Mouse (Mus musculus): ENCODE data around the gene Myoz1. TPM values are rescaled to one million over a fixed set of nuclear protein-coding genes. Genes with fewer than 3 reads are reported as not detected.

Gene Myoz1
- total and polyA plus RNA-seq, 3 experiments: 1.7 to 2.6 (median 2.4) TPM

GRCm38 (mm10) chr14:20651000-20651399, 5.3 kb downstream of the Myoz1 start:
- H3K36me3 ChIP-seq (replicated peaks in 1 of 2; ENCODE audit: control insufficient read depth in 1 of 2, insufficient read depth in 1 of 2, low read length in 1 of 2): no peaks in the 10 kb centered on the region
- H3K79me2 ChIP-seq (replicated peaks; ENCODE audit: control insufficient read depth, extremely low read depth, insufficient read depth, poor library complexity, severe bottlenecking): no peaks in the 10 kb centered on the region
- no peak overlapping the region for H3K27ac ChIP-seq (ENCODE audit: insufficient read depth, low read depth)
- H3K4me3 ChIP-seq (replicated peaks in 1 of 3; ENCODE audit: low read depth in 2 of 3, low read length in 2 of 3, poor library complexity in 1 of 3): no peak overlapping the region
- H3K9ac ChIP-seq (ENCODE audit: insufficient read depth, low read depth): no peak overlapping the region
- H3K4me1 ChIP-seq (ENCODE audit: control insufficient read depth in 1 of 2, insufficient read depth in 2 of 2): peaks cover 2 to 16% of the 10 kb centered on the region in 2 experiments; a peak in 3 of 4 replicates
- DNase-seq (ENCODE audit: extremely low read depth): no peak
- no peaks in the 10 kb centered on the region for H3K9me3 ChIP-seq (replicated peaks; ENCODE audit: low read length)
- H3K27me3 ChIP-seq (replicated peaks): no peaks in the 10 kb centered on the region
- TF ChIP-seq USF1 (IDR thresholded peaks at IDR 0.05; ENCODE audit: low read depth, low read length) (no peak), RCOR1 (conservative IDR thresholded peaks at IDR 0.05; ENCODE audit: low read depth, low read length) (no peak), PAX5 (IDR thresholded peaks at IDR 0.05; ENCODE audit: low read length) (no peak), IRF4 (IDR thresholded peaks at IDR 0.05; ENCODE audit: low read depth, low read length) (no peak), E2F4 (IDR thresholded peaks at IDR 0.05; ENCODE audit: insufficient replicate concordance, low read depth, low read length) (no peak), NRF1 (IDR thresholded peaks at IDR 0.05; ENCODE audit: low read depth, low read length) (no peak), TCF12 (IDR thresholded peaks at IDR 0.05; ENCODE audit: low read depth, low read length) (no peak)
- no peak overlapping the region for H3K4me2 ChIP-seq (ENCODE audit: insufficient read depth, low read depth, poor library complexity, severe bottlenecking)
- in situ Hi-C loops (cut with MboI; ENCODE audit: low pct_ligation_motif_present, low pct_unique_long_range_greater_than_20kb, low sequenced_read_pairs): no loop called here
- dilution Hi-C loops (cut with MboI; ENCODE audit: extremely low pct_ligation_motif_present, extremely low pct_unique_long_range_greater_than_20kb, low sequenced_read_pairs): no loop called here

GRCm38 (mm10) chr14:20646381-20646780, 10.0 kb downstream of the Myoz1 start:
- dilution Hi-C loops (cut with MboI; ENCODE audit: extremely low pct_ligation_motif_present, extremely low pct_unique_long_range_greater_than_20kb, low sequenced_read_pairs) (no loop called here), in situ Hi-C loops (cut with MboI; ENCODE audit: low pct_ligation_motif_present, low pct_unique_long_range_greater_than_20kb, low sequenced_read_pairs) (no loop called here)
- Histone ChIP-seq H3K27ac (ENCODE audit: insufficient read depth, low read depth) (no peak overlapping the region), H3K9me3 (replicated peaks; ENCODE audit: low read length) (no peaks in the 10 kb centered on the region), H3K36me3 (replicated peaks in 1 of 2; ENCODE audit: control insufficient read depth in 1 of 2, insufficient read depth in 1 of 2, low read length in 1 of 2) (peaks cover 0 to 5% of the 10 kb centered on the region in 2 experiments), H3K4me2 (ENCODE audit: insufficient read depth, low read depth, poor library complexity, severe bottlenecking) (no peak overlapping the region), H3K27me3 (replicated peaks) (no peaks in the 10 kb centered on the region), H3K4me3 (replicated peaks in 1 of 3; ENCODE audit: low read depth in 2 of 3, low read length in 2 of 3, poor library complexity in 1 of 3) (no peak overlapping the region), H3K79me2 (replicated peaks; ENCODE audit: control insufficient read depth, extremely low read depth, insufficient read depth, poor library complexity, severe bottlenecking) (no peaks in the 10 kb centered on the region), H3K4me1 (ENCODE audit: control insufficient read depth in 1 of 2, insufficient read depth in 2 of 2) (peaks cover 0 to 9% of the 10 kb centered on the region in 2 experiments; a peak in 2 of 4 replicates), H3K9ac (ENCODE audit: insufficient read depth, low read depth) (no peak overlapping the region)
- DNase-seq (ENCODE audit: extremely low read depth): no peak
- TF ChIP-seq HCFC1 (IDR thresholded peaks at IDR 0.05; ENCODE audit: low read depth, low read length) (no peak), TBP (conservative IDR thresholded peaks at IDR 0.05; ENCODE audit: low read depth, low read length) (no peak), UBTF (IDR thresholded peaks at IDR 0.05; ENCODE audit: low read depth, low read length) (no peak), ETS1 (conservative IDR thresholded peaks at IDR 0.05; ENCODE audit: low read depth, low read length) (no peak), CTCF (conservative IDR thresholded peaks at IDR 0.05 in 1 of 2, IDR thresholded peaks at IDR 0.05 in 1 of 2; ENCODE audit: low read depth in 2 of 2, low read length in 2 of 2) (no peak), SIN3A (IDR thresholded peaks at IDR 0.05; ENCODE audit: low read length) (no peak), CHD1 (IDR thresholded peaks at IDR 0.05; ENCODE audit: low read depth, low read length) (no peak), CHD2 (IDR thresholded peaks at IDR 0.05; ENCODE audit: low read length) (no peak), E2F4 (IDR thresholded peaks at IDR 0.05; ENCODE audit: insufficient replicate concordance, low read depth, low read length) (no peak), POLR2AphosphoS2 (IDR thresholded peaks at IDR 0.05; ENCODE audit: low read depth, low read length) (no peak), NELFE (IDR thresholded peaks at IDR 0.05; ENCODE audit: low read depth, low read length) (no peak), ZKSCAN1 (IDR thresholded peaks at IDR 0.05; ENCODE audit: borderline replicate concordance, low read depth, low read length) (no peak), IRF4 (IDR thresholded peaks at IDR 0.05; ENCODE audit: low read depth, low read length) (no peak), RAD21 (IDR thresholded peaks at IDR 0.05; ENCODE audit: low read depth, low read length) (no peak), MAZ (IDR thresholded peaks at IDR 0.05; ENCODE audit: low read depth, low read length) (no peak), MXI1 (IDR thresholded peaks at IDR 0.05; ENCODE audit: low read depth, low read length) (no peak), ELF1 (IDR thresholded peaks at IDR 0.05; ENCODE audit: low read depth, low read length) (no peak), ZNF384 (IDR thresholded peaks at IDR 0.05; ENCODE audit: low read depth, low read length) (no peak), NRF1 (IDR thresholded peaks at IDR 0.05; ENCODE audit: low read depth, low read length) (no peak), ZMIZ1 (IDR thresholded peaks at IDR 0.05; ENCODE audit: low read depth, low read length) (no peak)
